Comparison of ENCODE assay signal across 12 mouse cellular contexts in genomic region chr16:57116066-57116465, GRCm38 (mm10). TPM values are rescaled to one million over a fixed set of nuclear protein-coding genes. Genes with fewer than 3 reads are reported as not detected.
DNase-seq lines count a peak whose midpoint lies in the region; ATAC-seq and TF ChIP-seq lines count a peak whose summit lies in the region.
"Had no signal": no experiment of that assay in that cellular context is flagged by ENCODE, and none has a peak within 500 bp of the region (broad histone marks: within the 10 kb centered on the region; RNA-seq: fewer than 3 reads in every experiment).

No protein-coding gene starts in this region.

- H3K27ac ChIP-seq in limb, embryonic 14.5 days (replicated peaks; ENCODE audit: low read depth, low read length): no peak overlapping the region
- no peak overlapping the region for H3K27ac ChIP-seq in limb, embryonic 10.5 days
- no peak overlapping the region for H3K27ac ChIP-seq in neural tube, embryonic 15.5 days (replicated peaks)
- H3K27ac ChIP-seq: hindbrain, embryonic 13.5 days had no signal

- no peak overlapping the region for H3K4me2 ChIP-seq in limb, embryonic 14.5 days (replicated peaks; ENCODE audit: low read depth, low read length, severe bottlenecking)
- no peak overlapping the region for H3K4me2 ChIP-seq in neural tube, embryonic 15.5 days
- H3K4me2 ChIP-seq: hindbrain, embryonic 13.5 days had no signal

- H3K9me3 ChIP-seq in limb, embryonic 14.5 days (ENCODE audit: control insufficient read depth, low read length): no peaks in the 10 kb centered on the region
- H3K9me3 ChIP-seq in limb, embryonic 10.5 days (replicated peaks): no peaks in the 10 kb centered on the region
- H3K9me3 ChIP-seq in neural tube, embryonic 15.5 days (replicated peaks): no peaks in the 10 kb centered on the region
- H3K9me3 ChIP-seq: hindbrain, embryonic 13.5 days had no signal

- no peak overlapping the region for H3K4me3 ChIP-seq in limb, embryonic 14.5 days (replicated peaks; ENCODE audit: low read length)
- no peak overlapping the region for H3K4me3 ChIP-seq in limb, embryonic 10.5 days
- no peak overlapping the region for H3K4me3 ChIP-seq in neural tube, embryonic 15.5 days (replicated peaks)
- H3K4me3 ChIP-seq: hindbrain, embryonic 13.5 days had no signal

- ATAC-seq in limb, embryonic 14.5 days (ENCODE audit: low FRiP score, low read depth): no peak
- ATAC-seq in neural tube, embryonic 15.5 days (ENCODE audit: low FRiP score): no peak

- H3K9ac ChIP-seq in limb, embryonic 14.5 days (ENCODE audit: low read depth, low read length, severe bottlenecking): no peak overlapping the region
- H3K9ac ChIP-seq in neural tube, embryonic 15.5 days (replicated peaks): no peak overlapping the region
- H3K9ac ChIP-seq: hindbrain, embryonic 13.5 days had no signal

- H3K36me3 ChIP-seq in limb, embryonic 14.5 days (ENCODE audit: control insufficient read depth, insufficient read depth, low read length): no peaks in the 10 kb centered on the region
- no peaks in the 10 kb centered on the region for H3K36me3 ChIP-seq in limb, embryonic 10.5 days
- no peaks in the 10 kb centered on the region for H3K36me3 ChIP-seq in neural tube, embryonic 15.5 days
- H3K36me3 ChIP-seq: hindbrain, embryonic 13.5 days had no signal

- DNase-seq in embryo, embryonic 10 days (ENCODE audit: low spot score): peak; percentile 38
- no peak for DNase-seq in embryo, embryonic 9.5 days (ENCODE audit: extremely low spot score)
- peak; percentile 73 for DNase-seq in limb, embryonic 14.5 days (ENCODE audit: low spot score)
- DNase-seq in limb, embryonic 10.5 days (ENCODE audit: low spot score): no peak
- peak; percentile 25 for DNase-seq in ZHBTc4 (ENCODE audit: low read depth, low spot score)
- peak; percentile 26 for DNase-seq in lung, postnatal 36 days
- no peak for DNase-seq in left cerebral cortex, postnatal 4 days
- DNase-seq: layer of hippocampus, postnatal 36 days had no signal

- intact Hi-C loops in left cerebral cortex, postnatal 4 days (cut with DNase I): no loop called here

- no peak for TF ChIP-seq POLR2A in limb, embryonic 14.5 days (IDR thresholded peaks at IDR 0.05; ENCODE audit: borderline replicate concordance, extremely low read depth, insufficient read depth, insufficient read length)

- H3K27me3 ChIP-seq in limb, embryonic 14.5 days (ENCODE audit: control insufficient read depth, insufficient read depth, low read length): no peaks in the 10 kb centered on the region
- no peaks in the 10 kb centered on the region for H3K27me3 ChIP-seq in limb, embryonic 10.5 days (ENCODE audit: low read depth, poor library complexity, severe bottlenecking)
- H3K27me3 ChIP-seq in neural tube, embryonic 15.5 days (replicated peaks): no peaks in the 10 kb centered on the region

- no peaks in the 10 kb centered on the region for H3K4me1 ChIP-seq in limb, embryonic 14.5 days (ENCODE audit: control insufficient read depth, insufficient read depth, low read length)
- H3K4me1 ChIP-seq in limb, embryonic 10.5 days: no peaks in the 10 kb centered on the region
- 0 out of 2 replicates have a peak, but pooled peaks cover 2% of the 10 kb centered on the region for H3K4me1 ChIP-seq in neural tube, embryonic 15.5 days
- H3K4me1 ChIP-seq: hindbrain, embryonic 13.5 days had no signal

RNA-seq across cellular contexts. Expression of gene Tomm70a, which starts 5.4 kb away (rescaled TPM):
- polyA plus RNA-seq in limb, embryonic 14.5 days (2012; rRNA removed): 26.3 and 31.1 TPM in 2 replicates
- polyA plus RNA-seq in limb, embryonic 14.5 days (2014; fragmentation: Nextera tagmentation; extraction: Ambion mirVana): 47.6 and 50.5 TPM in 2 replicates
- 55.9 and 57.5 TPM in 2 replicates for polyA plus RNA-seq in limb, embryonic 10.5 days (2016; fragmentation: Nextera tagmentation; extraction: Ambion mirVana)
- 100 to 1,000 TPM; 112 to 113 TPM for total RNA-seq in left cerebral cortex, postnatal 4 days (2021)
- polyA plus RNA-seq in neural tube, embryonic 15.5 days (2015; fragmentation: Nextera tagmentation; extraction: Ambion mirVana): 63.2 and 66.8 TPM in 2 replicates

RNA-seq across cellular contexts. Expression of gene Tmem45a2, which starts 44.9 kb away (rescaled TPM):
- polyA plus RNA-seq in limb, embryonic 14.5 days (2012; rRNA removed): not detected in 2 replicates
- polyA plus RNA-seq in limb, embryonic 14.5 days (2014; fragmentation: Nextera tagmentation; extraction: Ambion mirVana): 0.10 TPM in 1 of 2 replicates, not detected in the other
- polyA plus RNA-seq in limb, embryonic 10.5 days (2016; fragmentation: Nextera tagmentation; extraction: Ambion mirVana): not detected in 2 replicates
- total RNA-seq in left cerebral cortex, postnatal 4 days (2021): not detected
- polyA plus RNA-seq in neural tube, embryonic 15.5 days (2015; fragmentation: Nextera tagmentation; extraction: Ambion mirVana): not detected in 2 replicates
- total RNA-seq: gastrocnemius, postnatal 4 days had no signal
- polyA plus RNA-seq: C2C12 had no signal

RNA-seq across cellular contexts. Expression of gene Nit2, which starts 51.1 kb away (rescaled TPM):
- polyA plus RNA-seq in limb, embryonic 14.5 days (2012; rRNA removed): 46.4 and 54.7 TPM in 2 replicates
- polyA plus RNA-seq in limb, embryonic 14.5 days (2014; fragmentation: Nextera tagmentation; extraction: Ambion mirVana): 83.0 and 91.5 TPM in 2 replicates
- 66.1 and 67.1 TPM in 2 replicates for polyA plus RNA-seq in limb, embryonic 10.5 days (2016; fragmentation: Nextera tagmentation; extraction: Ambion mirVana)
- total RNA-seq in left cerebral cortex, postnatal 4 days (2021): 10 to 100 TPM; 22.9 to 26.6 TPM
- polyA plus RNA-seq in neural tube, embryonic 15.5 days (2015; fragmentation: Nextera tagmentation; extraction: Ambion mirVana): 56.6 and 61.6 TPM in 2 replicates

Comparison
In these comparisons a context has a peak if more than half of its experiments do, and no peak if none do; other contexts are left out.
1. DNase-seq: peak in embryo, embryonic 10 days (single experiment), limb, embryonic 14.5 days (single experiment), ZHBTc4 (single experiment) and lung, postnatal 36 days (single experiment); none in embryo, embryonic 9.5 days (single experiment), limb, embryonic 10.5 days (single experiment) and left cerebral cortex, postnatal 4 days (single experiment).